Mouse (Mus musculus) left cerebral cortex, postnatal 14 days (tissue): ENCODE data around the gene Slc7a11. TPM values are rescaled to one million over a fixed set of nuclear protein-coding genes. Genes with fewer than 3 reads are reported as not detected.

Source experiments
- DNase-seq, 2 experiments: peaks; one replicate each; pipeline ENCODE4 v3.0.0; 2021 to 2022; ENCODE audit warnings: low spot score in 2 of 2, mixed read lengths in 1 of 2
- intact Hi-C: fragments of 180-260 bp; cut with DNase I; formaldehyde crosslinking; loops from one replicate; pipeline ENCODE4 v1.15.1; 2025
- total RNA-seq, 2 experiments: library from RNA; stranded (reverse); gene quantifications; 2 replicates each; pipeline ENCODE4 v1.2.3; 2021

Slc7a11 gene
- total RNA-seq, 2 experiments from 2014 or later, result 20.7 to 22.6 TPM

DNA sequence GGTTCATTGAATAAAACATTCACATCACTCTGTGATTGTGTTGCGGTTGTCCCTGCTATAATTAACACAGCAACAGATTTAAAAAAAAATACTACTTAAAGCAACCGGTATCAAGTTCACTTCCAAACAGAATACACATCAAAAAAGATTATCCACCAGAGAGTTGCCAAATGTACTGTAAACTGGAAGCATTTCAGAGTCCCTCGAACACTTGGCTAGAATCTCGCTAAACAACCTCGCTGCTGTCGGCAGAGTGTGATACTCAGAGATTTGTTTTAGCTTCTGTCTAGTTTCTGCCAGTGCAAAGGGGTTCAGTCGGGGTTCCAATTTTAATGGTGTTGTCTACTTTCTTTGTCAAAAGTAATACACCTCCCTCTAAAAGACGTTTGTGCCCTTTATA, 118.9 kb downstream of the Slc7a11 start:
- no peak for DNase-seq
- intact Hi-C loops, result no loop called here

DNA sequence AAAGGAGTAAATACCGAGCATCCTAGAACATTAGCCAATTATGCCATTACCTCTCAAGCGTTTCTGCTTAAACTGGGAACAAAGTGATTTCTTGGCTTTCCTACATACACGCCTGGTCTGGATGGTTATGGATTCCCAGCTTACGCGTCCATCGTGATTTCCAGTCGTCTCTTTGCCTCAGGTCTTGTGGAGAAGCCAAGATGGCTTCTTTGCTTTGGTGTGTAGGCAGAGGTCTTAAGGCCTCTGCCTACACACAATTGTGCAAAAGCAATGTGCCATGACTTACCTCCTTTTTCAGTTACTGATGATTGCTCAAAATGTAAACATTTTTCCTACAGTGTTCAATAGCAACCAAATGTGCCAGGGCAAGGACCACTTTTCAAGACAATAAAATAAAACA, 119.5 kb downstream of the Slc7a11 start:
- DNase-seq, result no peak

GRCm38 (mm10) chr3:50320862-50321261, 122.6 kb downstream of the Slc7a11 start:
- DNase-seq, result no peak
- intact Hi-C loops, result no loop called here

More for the DNA sequence above, 119.5 kb downstream of the Slc7a11 start:
- intact Hi-C loops, result no loop called here

- intact Hi-C loops, result no loop called here
- no peak for DNase-seq
Observed at GRCm38 (mm10) chr3:50318074-50318473, 125.3 kb downstream of the Slc7a11 start.

DNA sequence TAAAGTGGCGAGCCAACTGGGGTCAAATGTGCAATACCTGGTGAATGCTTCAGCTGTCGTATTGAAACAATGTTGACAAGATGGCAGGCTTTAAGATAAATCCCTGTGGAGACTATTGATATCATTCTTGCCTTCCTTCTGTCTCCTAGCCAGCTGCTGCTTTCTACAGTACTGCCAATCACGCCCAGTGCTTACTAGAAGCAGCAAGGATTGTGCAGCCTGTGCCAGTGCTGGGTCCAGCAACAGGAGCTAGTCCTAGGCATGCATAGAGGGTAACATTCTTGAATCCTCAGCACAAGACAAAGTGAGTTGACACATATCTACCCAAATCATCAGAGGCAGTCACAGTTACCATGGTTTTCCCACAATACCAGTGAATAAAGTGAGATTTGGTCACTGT, 129.6 kb downstream of the Slc7a11 start:
- intact Hi-C loops, result no loop called here
- no peak for DNase-seq

GRCm38 (mm10) chr3:50307339-50308327, 135.8 kb downstream of the Slc7a11 start:
- intact Hi-C loops, result no loop called here
- DNase-seq, result no peak

DNA sequence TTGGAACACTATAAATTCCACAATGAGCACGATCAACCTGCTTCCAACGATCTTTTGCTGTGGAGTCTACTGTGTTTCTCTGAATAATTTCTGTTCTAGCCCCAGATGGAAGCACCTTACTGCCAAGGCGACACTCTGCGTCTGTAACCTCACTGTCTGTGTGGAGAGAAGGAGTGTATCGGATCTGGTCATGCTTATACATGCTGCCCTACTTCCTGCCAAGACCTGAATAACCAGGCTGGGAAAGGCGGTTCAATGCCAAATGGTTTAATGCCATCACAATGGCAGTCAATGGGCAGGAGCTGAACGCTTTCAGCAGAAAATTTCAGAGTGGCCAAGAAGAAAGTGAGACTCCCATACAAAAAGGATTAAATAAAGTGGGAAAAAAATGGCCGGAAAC, 137.1 kb downstream of the Slc7a11 start:
- DNase-seq, result no peak
- intact Hi-C loops, result no loop called here

GRCm38 (mm10) chr3:50304137-50304536, 139.3 kb downstream of the Slc7a11 start:
- no peak for DNase-seq
- intact Hi-C loops, result loop anchor here (2.0 to 5.0 kb wide), 3 partner anchors 77 to 1212 kb away; no protein-coding TSS in a partner anchor

- intact Hi-C loops, result loop anchor here (5.0 kb wide), 2 partner anchors 605 to 1210 kb away; no protein-coding TSS in a partner anchor
- no peak for DNase-seq
Observed at GRCm38 (mm10) chr3:50302648-50303047, 140.8 kb downstream of the Slc7a11 start.

- DNase-seq, result peak; percentile 69 to 77
- intact Hi-C loops, result loop anchor here (5.0 kb wide), 2 partner anchors 606 to 1209 kb away; no protein-coding TSS in a partner anchor
Observed at GRCm38 (mm10) chr3:50300952-50301303, 142.5 kb downstream of the Slc7a11 start.

DNA sequence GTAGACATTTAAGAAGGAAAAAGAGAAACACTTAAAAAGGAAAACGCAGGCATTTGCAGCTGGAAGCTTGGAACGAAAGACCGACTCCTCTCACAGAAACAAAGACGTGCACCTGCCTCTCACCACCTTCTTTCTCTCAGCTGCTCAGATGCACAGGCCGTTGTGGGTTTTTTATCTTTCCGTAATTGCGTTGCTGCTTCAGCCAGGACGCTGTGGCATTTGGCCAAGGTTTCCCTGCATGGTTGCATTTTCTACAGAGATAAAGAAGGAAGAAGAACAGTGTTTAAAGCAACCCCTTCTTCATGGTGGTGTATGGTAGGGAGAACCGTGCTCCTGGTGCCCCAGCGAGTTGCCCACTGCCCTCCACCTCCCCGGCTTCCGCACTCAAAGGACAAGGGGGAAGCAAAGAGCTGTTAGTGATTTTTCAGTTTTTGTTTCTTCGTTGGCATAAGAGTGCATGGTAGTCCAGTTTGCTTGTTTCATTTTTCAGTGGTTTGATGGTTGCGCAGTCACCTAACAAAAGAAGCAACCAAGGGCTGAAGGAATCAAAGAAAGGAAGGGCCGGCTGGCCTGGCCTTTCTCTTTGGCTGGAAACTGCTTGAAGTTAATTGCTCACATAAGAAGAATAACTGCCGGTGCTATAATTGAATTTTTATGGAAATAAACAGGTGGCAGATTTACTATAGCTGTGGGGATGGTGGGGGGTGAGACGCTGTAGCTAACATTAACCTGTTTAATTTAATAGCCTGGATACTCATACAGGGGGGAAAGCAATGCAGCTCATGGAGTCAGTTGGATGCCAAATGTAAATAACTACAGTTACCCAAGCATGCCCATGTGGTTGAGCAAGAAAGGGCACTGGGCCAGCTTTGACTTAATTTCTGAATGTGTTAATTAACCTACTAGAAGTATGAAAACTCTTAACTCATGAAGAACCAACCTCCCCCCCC, 143.1 kb downstream of the Slc7a11 start:
- intact Hi-C loops, result loop anchor here (5.0 kb wide), 2 partner anchors 607 to 1208 kb away; no protein-coding TSS in a partner anchor
- DNase-seq, result peak in 1 of 2 experiments; percentile 10

DNA sequence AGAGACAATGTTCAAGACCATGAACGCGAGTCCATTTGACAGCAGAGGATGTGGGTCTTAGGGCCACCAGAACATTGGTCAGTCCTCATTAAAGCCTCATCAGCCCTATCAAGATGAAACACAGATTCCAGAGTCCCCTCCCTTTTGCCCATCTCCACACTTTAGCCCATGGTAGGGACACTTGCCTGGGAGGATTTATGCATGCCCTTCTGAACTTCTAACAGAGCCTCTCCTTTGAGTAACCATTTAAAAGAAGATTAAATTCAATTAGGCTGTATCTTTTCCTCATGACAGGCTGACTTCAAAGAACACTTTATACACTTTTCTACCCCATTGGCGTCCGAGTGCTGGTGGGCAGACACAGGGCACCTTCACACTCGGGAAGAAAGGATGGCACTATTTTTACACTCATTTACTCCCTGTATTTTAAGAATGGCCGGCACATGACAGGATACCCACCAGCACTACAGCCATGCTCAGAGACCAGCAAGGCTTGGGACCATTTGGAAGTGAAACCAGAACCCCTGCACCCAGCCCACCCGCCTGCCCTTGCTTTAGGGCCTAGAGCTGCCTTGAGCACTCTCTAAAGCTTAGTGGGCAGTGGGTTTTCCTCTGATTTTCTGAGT, 144.9 kb downstream of the Slc7a11 start:
- intact Hi-C loops, result no loop called here
- DNase-seq, result no peak

GRCm38 (mm10) chr3:50296956-50297355, 146.5 kb downstream of the Slc7a11 start:
- DNase-seq, result no peak
- intact Hi-C loops, result no loop called here

DNA sequence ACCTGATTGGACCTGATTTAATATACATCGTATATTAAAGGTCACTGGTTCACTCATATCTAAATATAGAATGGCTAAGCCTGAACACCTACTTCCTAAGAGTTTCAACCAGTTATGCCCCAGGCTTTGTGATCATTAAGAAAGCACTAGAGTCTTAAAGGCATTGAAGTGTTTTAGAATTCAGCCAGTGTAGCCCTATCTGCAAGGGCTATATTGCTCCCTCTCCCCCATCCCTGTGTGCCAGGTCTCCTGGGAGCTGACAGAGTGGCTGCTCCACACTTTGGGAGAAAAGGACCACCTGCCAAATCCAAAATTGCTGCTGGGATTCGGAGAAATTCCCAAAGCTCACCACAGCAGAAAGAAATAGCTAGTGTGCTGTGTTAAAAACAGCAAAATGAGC, 168.4 kb downstream of the Slc7a11 start:
- peak in 1 of 2 experiments; percentile 10 for DNase-seq
- intact Hi-C loops, result no loop called here

DNA sequence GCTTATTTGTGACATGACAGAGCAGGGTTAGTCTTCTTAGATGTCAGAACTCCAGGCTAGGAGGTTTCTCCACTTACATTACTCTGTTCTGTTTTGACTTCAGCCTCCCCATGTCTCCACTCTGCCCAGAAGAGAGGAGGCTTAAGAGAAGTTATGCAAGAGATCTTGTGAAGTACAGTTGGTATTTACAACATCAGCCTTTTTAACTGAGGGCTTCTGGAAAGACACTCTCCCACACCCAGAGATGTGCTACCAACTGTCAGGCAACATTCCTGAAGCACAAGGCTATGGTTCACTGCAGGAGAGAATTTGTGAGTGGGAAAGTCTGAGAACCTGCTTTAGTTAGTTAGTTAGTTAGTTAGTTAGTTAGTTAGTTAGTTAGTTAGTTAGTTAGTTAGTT, 171.2 kb downstream of the Slc7a11 start:
- no peak for DNase-seq
- intact Hi-C loops, result no loop called here

DNA sequence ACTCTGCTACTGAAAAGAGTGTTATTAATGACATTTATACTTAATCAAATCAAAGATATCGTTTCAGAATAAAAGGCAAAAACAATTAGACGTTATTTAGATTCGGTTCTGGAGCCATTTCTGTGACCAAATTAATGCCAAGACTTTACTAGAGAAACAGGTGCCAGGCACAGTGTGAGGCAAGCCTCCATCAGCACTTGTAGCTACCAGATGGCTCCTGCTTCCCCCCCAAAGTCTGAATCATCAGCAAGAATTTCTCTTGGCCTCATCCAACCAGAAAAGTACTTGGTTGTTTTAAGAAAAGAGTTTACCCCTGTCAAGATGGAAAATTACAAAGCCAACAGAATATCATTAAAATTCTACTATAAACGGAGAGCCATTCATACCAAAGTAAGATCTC, 173.7 kb downstream of the Slc7a11 start:
- peak; percentile 20 to 28 for DNase-seq
- intact Hi-C loops, result no loop called here

DNA sequence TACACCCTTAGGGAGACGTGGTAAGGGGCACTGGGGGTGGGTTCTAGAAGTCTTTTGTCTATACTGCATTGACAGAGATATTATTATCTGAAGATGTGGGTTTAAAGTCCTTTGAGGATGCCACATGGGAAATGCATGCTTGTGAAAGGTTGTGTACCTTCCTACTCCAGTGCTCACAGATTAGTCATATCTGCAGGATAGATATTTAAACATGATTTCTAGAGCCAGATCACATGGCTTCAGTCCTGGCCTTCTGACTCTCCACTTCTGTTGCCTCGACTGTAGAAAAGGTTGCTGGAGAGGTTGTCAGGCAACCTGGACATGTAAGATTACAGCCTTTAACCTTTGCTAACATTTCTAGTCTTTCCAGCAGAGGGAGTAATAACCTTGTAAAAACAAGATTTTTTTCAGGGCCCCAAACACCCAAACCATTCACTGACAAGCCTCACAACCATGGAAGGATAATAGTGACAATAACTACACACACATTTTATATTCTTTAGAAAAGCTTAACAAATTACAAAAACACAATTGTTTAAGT, 180.8 kb downstream of the Slc7a11 start:
- DNase-seq, result no peak
- intact Hi-C loops, result no loop called here

GRCm38 (mm10) chr3:50262066-50262465, 181.3 kb downstream of the Slc7a11 start:
- intact Hi-C loops, result no loop called here
- DNase-seq, result no peak

- intact Hi-C loops, result no loop called here
- DNase-seq, result no peak
Observed at GRCm38 (mm10) chr3:50260667-50261066, 182.7 kb downstream of the Slc7a11 start.
